Mouse (Mus musculus) forebrain, embryonic 15.5 days (tissue): ENCODE results near the gene Hist1h2bb. TPM values are rescaled to one million over a fixed set of nuclear protein-coding genes. Genes with fewer than 3 reads are reported as not detected.
A peak's percentile ranks its signal among the peaks of the same experiment; 100 is the strongest.

Source experiments
- ATAC-seq: fragments of 200-750 bp; cut with Nextera tagmentation; replicated peaks from 2 replicates; pipeline ENCODE4 v1.8.0; 2017; ENCODE audit warnings: mild to moderate bottlenecking, moderate TSS enrichment, moderate library complexity
- H3K27ac ChIP-seq: fragments of 300-500 bp; sonication (generic); replicated peaks from 2 replicates; pipeline ENCODE4 v1.5.1; 2015; ENCODE audit warnings: mild to moderate bottlenecking, inconsistent platforms
- H3K27me3 ChIP-seq: fragments of 300-500 bp; sonication (generic); 2 replicates; pipeline ENCODE4 v1.6.1; 2015; ENCODE audit warnings: inconsistent platforms
- H3K36me3 ChIP-seq: fragments of 300-500 bp; sonication (generic); 2 replicates; pipeline ENCODE4 v1.6.1; 2015; ENCODE audit warnings: mild to moderate bottlenecking, inconsistent platforms
- H3K4me1 ChIP-seq: fragments of 300-500 bp; sonication (generic); 2 replicates; pipeline ENCODE4 v1.6.1; 2015; ENCODE audit warnings: inconsistent platforms
- H3K4me2 ChIP-seq: fragments of 300-500 bp; sonication (generic); replicated peaks from 2 replicates; pipeline ENCODE4 v1.6.1; 2015; ENCODE audit warnings: mild to moderate bottlenecking, inconsistent platforms
- H3K4me3 ChIP-seq: fragments of 300-500 bp; sonication (generic); 2 replicates; pipeline ENCODE4 v1.5.1; 2015; ENCODE audit warnings: mild to moderate bottlenecking, inconsistent platforms
- H3K9ac ChIP-seq: fragments of 300-500 bp; sonication (generic); replicated peaks from 2 replicates; pipeline ENCODE4 v1.6.1; 2015; ENCODE audit warnings: mild to moderate bottlenecking, inconsistent platforms
- H3K9me3 ChIP-seq: fragments of 300-500 bp; sonication (generic); 2 replicates; pipeline ENCODE4 v1.6.1; 2016; ENCODE audit warnings: inconsistent platforms
- WGBS: fragments of 180-500 bp; shearing (Covaris S2); methylation state at CpG from one replicate; pipeline ENCODE4 v1.1.7; 2015; ENCODE audit warnings: mixed read lengths; 5-methylcytosine and 5-hydroxymethylcytosine counted together
- polyA plus RNA-seq: library from polyadenylated mRNA; unstranded; fragments of >200 nt; fragmentation: Nextera tagmentation; extraction: Ambion mirVana; gene quantifications from 2 replicates; pipeline ENCODE4 v1.2.1, GENCODE M21; 2015

Gene Hist1h2bb
- polyA plus RNA-seq, 1 experiment from 2014 or later: 2.0 TPM

DNA sequence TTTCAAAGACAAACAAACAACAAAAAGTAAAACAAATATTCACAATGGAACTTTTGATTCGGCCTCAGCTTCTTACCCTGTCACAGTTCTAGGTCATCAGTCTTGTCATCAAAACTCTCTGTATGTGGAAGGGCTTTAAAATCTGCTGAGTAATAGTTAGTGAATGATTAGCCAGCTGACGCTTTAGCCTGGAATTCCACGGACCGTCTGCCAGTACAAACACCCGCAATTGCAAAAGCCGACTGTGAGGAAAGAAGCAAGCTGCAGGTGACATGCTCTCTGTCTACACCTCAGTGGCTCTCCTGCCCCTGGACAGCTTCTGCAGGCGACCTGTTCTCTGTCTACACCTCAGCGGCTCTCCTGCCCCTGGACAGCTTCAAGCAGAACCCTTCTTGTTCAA is 16.1 kb upstream of the Hist1h2bb start:
- no peak overlapping the region for H3K27ac ChIP-seq
- no peak for ATAC-seq
- no peaks in the 10 kb centered on the region for H3K27me3 ChIP-seq
- H3K36me3 ChIP-seq: no peaks in the 10 kb centered on the region
- no peaks in the 10 kb centered on the region for H3K9me3 ChIP-seq
- no peak overlapping the region for H3K9ac ChIP-seq
- 56% methylated on average over 8 of the region's 8 CpGs for WGBS
- H3K4me1 ChIP-seq: no peaks in the 10 kb centered on the region
- H3K4me3 ChIP-seq: no peak overlapping the region
- no peak overlapping the region for H3K4me2 ChIP-seq

DNA sequence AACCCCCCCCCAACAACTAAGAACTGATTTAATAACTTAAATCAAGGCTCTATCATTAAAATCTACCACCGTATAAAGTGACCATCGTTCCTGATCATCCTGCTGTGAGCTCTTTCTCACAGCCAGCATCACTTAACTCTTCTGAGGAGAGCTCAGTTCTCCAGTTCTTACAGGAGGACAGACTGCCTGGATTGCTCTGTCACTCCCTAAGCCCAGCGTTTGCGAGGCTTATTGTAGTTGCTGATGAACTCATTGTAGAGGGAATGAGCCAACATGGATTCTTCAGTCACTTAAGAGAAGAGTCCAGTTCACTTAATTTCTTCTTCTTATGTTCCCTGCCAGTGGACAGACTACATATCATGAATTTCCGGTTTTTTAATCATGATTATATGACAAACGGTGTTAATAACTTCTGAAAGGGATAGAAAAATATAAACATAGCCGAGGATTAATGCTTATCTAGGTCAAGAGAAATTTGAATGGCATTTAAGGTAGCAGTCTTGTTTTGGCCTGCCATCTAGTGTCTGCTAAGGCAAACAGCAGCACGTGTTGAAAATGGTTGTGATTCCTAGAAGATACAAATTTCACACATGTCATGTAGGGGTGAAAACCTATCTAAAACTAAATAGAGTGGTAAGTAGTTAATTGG is 14.3 kb upstream of the Hist1h2bb start:
- no peak overlapping the region for H3K4me2 ChIP-seq
- H3K27ac ChIP-seq: no peak overlapping the region
- no peaks in the 10 kb centered on the region for H3K36me3 ChIP-seq
- no peak overlapping the region for H3K4me3 ChIP-seq
- WGBS: 25% methylated on average over 8 of the region's 8 CpGs
- H3K9ac ChIP-seq: no peak overlapping the region
- ATAC-seq: peak; percentile 53; the same call in 1 of the 2 replicates
- no peaks in the 10 kb centered on the region for H3K9me3 ChIP-seq
- H3K4me1 ChIP-seq: no peaks in the 10 kb centered on the region
- no peaks in the 10 kb centered on the region for H3K27me3 ChIP-seq

DNA sequence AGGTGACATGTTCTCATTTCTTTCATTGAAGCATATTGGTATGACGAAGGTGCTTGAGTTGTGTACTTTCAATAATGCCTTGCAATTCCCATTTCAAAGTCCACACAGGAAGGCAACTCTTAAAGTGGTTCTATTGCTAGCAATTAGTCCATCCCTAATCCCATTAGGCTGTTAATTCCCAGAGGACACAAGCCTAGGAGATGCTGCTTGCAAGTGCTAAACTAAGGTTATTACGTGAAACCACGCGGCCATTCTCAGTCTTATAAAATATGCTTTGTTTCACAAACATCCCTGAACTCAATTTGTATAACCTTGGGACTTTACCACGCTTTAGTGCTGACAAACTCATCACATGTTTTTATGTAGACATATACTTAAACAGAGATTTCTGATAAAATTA is 9.4 kb upstream of the Hist1h2bb start:
- H3K9me3 ChIP-seq: no peaks in the 10 kb centered on the region
- H3K27ac ChIP-seq: no peak overlapping the region
- no peak overlapping the region for H3K9ac ChIP-seq
- no peak for ATAC-seq
- H3K4me1 ChIP-seq: peaks cover 21% of the 10 kb centered on the region
- WGBS: 83% methylated on average over 5 of the region's 5 CpGs
- no peaks in the 10 kb centered on the region for H3K27me3 ChIP-seq
- H3K36me3 ChIP-seq: no peaks in the 10 kb centered on the region
- no peak overlapping the region for H3K4me2 ChIP-seq
- H3K4me3 ChIP-seq: no peak overlapping the region

DNA sequence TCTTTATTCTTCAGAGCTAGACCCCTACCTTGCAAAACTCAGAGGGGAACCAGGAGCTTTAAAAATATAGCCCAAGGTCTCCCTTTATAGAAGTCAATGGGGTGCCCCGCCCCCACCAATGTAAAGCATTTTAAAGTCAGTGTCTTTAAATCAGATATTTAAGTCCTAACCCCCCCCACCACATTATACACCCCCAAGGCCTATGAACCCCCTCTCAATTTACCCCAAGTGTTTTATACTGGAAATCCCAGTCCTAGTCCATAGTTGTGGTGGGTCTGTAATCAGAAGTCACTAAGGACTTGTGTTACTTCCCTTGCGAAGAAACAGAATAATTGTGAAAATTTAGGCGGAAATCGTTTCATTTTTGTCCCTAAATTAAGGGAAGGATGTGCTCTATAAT is 8.5 kb upstream of the Hist1h2bb start:
- H3K4me1 ChIP-seq: peaks cover 21% of the 10 kb centered on the region
- no peaks in the 10 kb centered on the region for H3K36me3 ChIP-seq
- H3K9ac ChIP-seq: peak overlapping the region; percentile 77
- H3K4me2 ChIP-seq: peak overlapping the region; percentile 100
- peak overlapping the region; percentile 54; the same call in 1 of the 2 replicates for H3K4me3 ChIP-seq
- no peaks in the 10 kb centered on the region for H3K27me3 ChIP-seq
- no peaks in the 10 kb centered on the region for H3K9me3 ChIP-seq
- ATAC-seq: no peak
- H3K27ac ChIP-seq: peak overlapping the region; percentile 96
- 21% methylated on average over 4 of the region's 4 CpGs for WGBS

DNA sequence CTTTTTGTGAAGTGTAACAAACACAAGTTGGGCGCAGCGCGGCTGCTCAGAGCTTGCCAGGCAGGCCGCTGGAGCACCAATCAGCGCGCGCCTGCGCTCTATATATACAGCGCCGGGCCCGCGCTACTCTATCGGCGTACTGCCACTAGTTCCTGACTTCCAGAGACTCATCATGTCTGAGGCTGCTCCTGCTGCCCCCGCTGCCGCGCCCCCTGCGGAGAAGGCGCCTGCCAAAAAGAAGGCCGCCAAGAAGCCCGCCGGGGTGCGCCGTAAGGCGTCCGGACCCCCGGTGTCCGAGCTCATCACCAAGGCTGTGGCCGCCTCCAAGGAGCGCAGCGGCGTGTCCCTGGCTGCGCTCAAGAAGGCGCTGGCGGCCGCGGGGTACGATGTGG is 7.9 kb upstream of the Hist1h2bb start, which contains the start of gene Hist1h1c:
Hist1h1c (plus strand) TSS at position 132 of the 392 bp plus-strand sequence.
- no peaks in the 10 kb centered on the region for H3K9me3 ChIP-seq
- no peaks in the 10 kb centered on the region for H3K36me3 ChIP-seq
- H3K27me3 ChIP-seq: no peaks in the 10 kb centered on the region
- H3K4me1 ChIP-seq: peaks cover 21% of the 10 kb centered on the region
- ATAC-seq: peak; percentile 96
- H3K4me3 ChIP-seq: peak within 1 kb of the TSS; percentile 54
- peak within 1 kb of the TSS; percentile 96 for H3K27ac ChIP-seq
- under 1% methylated on average over 38 of the region's 38 CpGs for WGBS
- H3K9ac ChIP-seq: peak within 1 kb of the TSS; percentile 77
- H3K4me2 ChIP-seq: peak within 1 kb of the TSS; percentile 100

DNA sequence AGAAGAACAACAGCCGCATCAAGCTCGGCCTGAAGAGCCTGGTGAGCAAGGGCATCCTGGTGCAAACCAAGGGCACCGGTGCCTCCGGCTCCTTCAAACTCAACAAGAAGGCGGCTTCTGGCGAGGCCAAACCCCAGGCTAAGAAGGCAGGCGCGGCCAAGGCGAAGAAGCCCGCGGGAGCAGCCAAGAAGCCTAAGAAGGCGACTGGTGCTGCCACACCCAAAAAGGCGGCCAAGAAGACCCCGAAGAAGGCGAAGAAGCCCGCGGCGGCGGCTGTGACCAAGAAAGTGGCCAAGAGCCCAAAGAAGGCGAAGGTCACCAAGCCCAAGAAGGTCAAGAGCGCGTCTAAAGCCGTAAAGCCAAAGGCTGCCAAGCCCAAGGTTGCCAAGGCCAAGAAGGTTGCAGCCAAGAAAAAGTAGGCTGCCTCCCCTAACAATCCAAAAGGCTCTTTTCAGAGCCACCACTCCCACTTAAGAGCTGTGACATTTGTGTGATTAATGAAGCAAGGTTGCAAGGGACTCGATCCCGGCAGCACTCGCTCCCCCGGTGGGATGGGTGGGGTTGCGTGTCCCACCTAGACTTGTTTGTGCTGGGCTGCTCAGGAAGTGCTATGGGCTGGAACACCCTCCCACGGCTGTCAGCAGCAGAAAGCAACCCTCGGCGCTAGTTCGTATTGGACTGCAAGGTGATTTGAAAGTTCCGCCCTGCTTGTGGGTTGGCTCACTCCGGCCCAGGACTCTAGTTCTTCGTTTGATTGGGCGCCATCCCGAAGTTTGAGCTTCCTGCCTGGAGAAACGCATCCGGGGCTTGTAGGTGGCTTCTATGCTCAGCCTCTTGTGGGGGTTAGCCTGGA is 7.2 kb upstream of the Hist1h2bb start:
- Histone ChIP-seq H3K27ac (peak overlapping the region; percentile 96), H3K27me3 (no peaks in the 10 kb centered on the region), H3K4me2 (peak overlapping the region; percentile 100), H3K9ac (peak overlapping the region; percentile 77), H3K36me3 (no peaks in the 10 kb centered on the region), H3K4me3 (peak overlapping the region; percentile 54), H3K9me3 (no peaks in the 10 kb centered on the region), H3K4me1 (peaks cover 25% of the 10 kb centered on the region)
- under 1% methylated on average over 39 of the region's 39 CpGs for WGBS
- peak; percentile 92 for ATAC-seq

DNA sequence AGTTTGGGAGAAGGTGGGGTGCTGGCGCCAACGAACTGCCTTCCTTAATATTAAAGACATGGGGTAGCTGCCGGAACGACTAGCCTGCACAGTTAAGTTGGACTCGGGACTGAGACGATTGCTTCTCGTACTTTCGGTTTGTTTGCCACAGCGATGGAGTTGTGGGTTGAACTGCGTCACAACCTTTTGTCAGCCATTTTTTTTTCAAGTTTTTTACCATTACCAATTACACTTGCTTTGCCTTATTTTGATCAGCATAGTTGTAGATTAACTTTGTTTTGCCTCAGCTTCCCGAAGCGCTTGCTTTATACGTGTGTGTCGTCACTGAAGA is 6.6 kb upstream of the Hist1h2bb start:
- Histone ChIP-seq H3K4me2 (peak overlapping the region; percentile 100), H3K4me3 (peak overlapping the region; percentile 54), H3K9ac (peak overlapping the region; percentile 77), H3K4me1 (peaks cover 30% of the 10 kb centered on the region), H3K36me3 (no peaks in the 10 kb centered on the region), H3K27me3 (no peaks in the 10 kb centered on the region), H3K9me3 (no peaks in the 10 kb centered on the region), H3K27ac (peak overlapping the region; percentile 96)
- no peak for ATAC-seq
- 1% methylated on average over 14 of the region's 14 CpGs for WGBS

DNA sequence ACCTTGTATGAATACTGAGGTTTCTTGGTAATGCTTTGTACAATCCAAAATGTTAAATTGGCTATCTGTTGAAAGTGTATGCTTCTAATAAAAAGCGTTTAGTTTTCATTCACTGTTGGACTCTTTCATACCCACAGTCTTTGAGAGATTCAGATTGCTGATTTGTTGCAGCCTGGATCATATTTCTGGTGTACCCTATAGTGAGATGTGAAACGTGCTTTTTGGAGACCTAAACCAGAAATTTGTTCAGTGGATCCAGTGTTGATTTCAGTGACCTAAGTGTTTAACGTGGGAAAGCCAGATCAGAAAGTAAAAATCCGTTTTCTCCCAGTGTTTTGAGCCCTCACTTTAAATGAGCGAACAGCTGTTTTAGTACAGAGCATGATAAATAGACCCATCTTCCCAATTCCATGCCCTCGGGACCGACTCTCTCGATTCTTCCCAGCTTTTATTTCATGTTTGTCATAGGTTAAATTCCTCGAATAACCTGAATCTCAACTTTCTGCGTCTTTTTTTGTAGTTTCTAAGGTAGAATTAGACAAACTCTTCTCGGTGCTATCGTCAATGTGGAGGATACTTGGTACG is 6.2 kb upstream of the Hist1h2bb start:
- H3K9ac ChIP-seq: peak overlapping the region; percentile 77
- peak overlapping the region; percentile 96 for H3K27ac ChIP-seq
- H3K4me2 ChIP-seq: peak overlapping the region; percentile 100
- no peaks in the 10 kb centered on the region for H3K27me3 ChIP-seq
- 33% methylated on average over 13 of the region's 13 CpGs for WGBS
- no peak for ATAC-seq
- H3K4me3 ChIP-seq: peak overlapping the region; percentile 54
- H3K36me3 ChIP-seq: no peaks in the 10 kb centered on the region
- H3K4me1 ChIP-seq: peaks cover 30% of the 10 kb centered on the region
- no peaks in the 10 kb centered on the region for H3K9me3 ChIP-seq

DNA sequence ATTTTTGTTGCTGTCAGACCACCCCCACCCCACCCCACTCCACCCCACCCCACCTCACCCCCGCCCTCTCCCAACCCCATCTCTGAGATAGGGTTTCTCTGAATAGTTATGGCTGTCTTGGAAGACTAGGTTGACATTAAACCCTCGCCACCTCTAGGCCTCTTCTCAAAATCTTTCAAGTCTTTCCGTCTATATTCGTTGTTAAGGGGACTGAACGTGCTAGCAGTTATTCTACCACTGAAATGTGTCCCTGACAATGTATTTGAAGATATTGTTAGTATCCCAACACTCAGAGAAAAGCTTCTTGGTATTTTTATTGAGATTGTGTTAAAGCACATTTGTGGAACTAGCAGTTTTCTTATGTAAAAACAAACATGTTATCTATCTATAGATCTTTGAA is 5.6 kb upstream of the Hist1h2bb start:
- H3K27me3 ChIP-seq: no peaks in the 10 kb centered on the region
- H3K9me3 ChIP-seq: no peaks in the 10 kb centered on the region
- peaks cover 33% of the 10 kb centered on the region for H3K4me1 ChIP-seq
- 67% methylated on average over 5 of the region's 5 CpGs for WGBS
- no peak overlapping the region for H3K9ac ChIP-seq
- no peak overlapping the region for H3K4me3 ChIP-seq
- H3K36me3 ChIP-seq: no peaks in the 10 kb centered on the region
- H3K27ac ChIP-seq: no peak overlapping the region
- no peak for ATAC-seq
- H3K4me2 ChIP-seq: no peak overlapping the region

DNA sequence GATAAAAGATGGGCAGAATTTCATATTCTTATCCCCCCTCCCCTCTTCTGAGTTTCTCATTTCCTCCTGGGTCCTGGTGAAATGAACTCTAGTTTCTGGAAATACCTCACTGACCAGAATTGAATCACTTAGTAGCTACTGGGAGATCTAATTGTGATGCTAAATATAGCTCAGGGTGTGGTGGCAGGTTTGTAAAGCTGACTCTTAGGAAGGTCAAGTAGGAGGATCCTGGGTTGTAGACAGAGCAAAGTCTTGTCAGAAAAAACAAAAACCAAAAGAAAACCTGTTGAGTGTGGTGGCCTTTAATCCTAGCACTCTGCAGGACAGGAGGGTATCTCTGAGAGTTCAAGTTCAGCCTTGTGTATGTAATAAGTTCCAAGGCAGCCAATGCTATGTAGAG is 4.5 kb upstream of the Hist1h2bb start:
- Histone ChIP-seq H3K4me3 (no peak overlapping the region), H3K9me3 (no peaks in the 10 kb centered on the region), H3K9ac (no peak overlapping the region), H3K36me3 (no peaks in the 10 kb centered on the region), H3K4me2 (no peak overlapping the region), H3K27me3 (no peaks in the 10 kb centered on the region), H3K27ac (no peak overlapping the region), H3K4me1 (peaks cover 34% of the 10 kb centered on the region)
- ATAC-seq: no peak

DNA sequence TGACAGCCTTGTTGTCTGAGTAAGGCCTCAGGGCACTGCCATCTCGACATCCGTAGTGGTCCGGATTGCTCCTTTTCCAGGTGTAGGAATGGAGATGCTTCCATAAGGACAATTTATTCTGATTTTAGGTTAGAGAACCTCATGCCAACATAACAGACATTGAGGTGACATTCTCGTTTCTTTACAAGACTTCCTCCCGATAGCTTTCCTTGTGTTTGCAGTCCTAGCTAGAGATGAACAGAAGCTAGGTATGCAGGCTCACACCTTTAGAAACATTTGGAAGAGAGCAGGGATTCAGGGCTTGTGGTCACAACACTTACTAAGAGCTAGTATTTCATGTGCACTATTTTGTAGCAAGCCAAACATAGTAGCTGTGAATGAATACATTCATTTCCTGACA is 3.3 kb upstream of the Hist1h2bb start:
- H3K27ac ChIP-seq: no peak overlapping the region
- 86% methylated on average over 5 of the region's 5 CpGs for WGBS
- ATAC-seq: no peak

DNA sequence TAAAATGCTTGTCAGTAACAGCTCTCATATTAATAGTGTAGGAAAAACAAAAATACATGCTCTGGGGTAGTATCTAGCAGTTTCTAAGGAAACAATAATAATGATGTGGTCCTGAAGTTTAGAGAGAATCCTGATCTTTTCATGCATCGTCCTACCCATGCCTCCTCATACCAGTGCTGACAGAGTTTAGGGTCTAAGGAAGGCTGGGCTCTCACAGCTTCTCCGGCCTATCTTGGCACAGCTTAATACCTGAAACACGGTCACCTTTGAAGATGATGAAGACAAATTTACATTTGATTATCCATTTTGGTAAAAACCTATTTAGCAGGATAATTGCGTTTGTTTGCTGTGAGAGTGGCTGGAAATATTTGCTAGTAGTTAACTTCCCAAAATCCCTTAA is 2.6 kb upstream of the Hist1h2bb start:
- Histone ChIP-seq H3K9me3 (no peaks in the 10 kb centered on the region), H3K4me1 (peaks cover 44% of the 10 kb centered on the region), H3K27ac (peak overlapping the region; percentile 67; the same call in 1 of the 2 replicates), H3K9ac (no peak overlapping the region), H3K36me3 (no peaks in the 10 kb centered on the region), H3K4me3 (peak overlapping the region; percentile 51; the same call in 1 of the 2 replicates), H3K4me2 (peak overlapping the region; percentile 80), H3K27me3 (no peaks in the 10 kb centered on the region)
- no peak for ATAC-seq
- WGBS: 30% methylated on average over 4 of the region's 4 CpGs

More for the DNA sequence above, 3.3 kb upstream of the Hist1h2bb start:
- Histone ChIP-seq H3K27me3 (no peaks in the 10 kb centered on the region), H3K4me3 (no peak overlapping the region), H3K9me3 (no peaks in the 10 kb centered on the region), H3K36me3 (no peaks in the 10 kb centered on the region), H3K4me1 (peaks cover 41% of the 10 kb centered on the region), H3K9ac (no peak overlapping the region), H3K4me2 (no peak overlapping the region)
